In genomic region chr9:82114865-82115264, GRCm38 (mm10) we compare ENCODE assay signal across 13 mouse cellular contexts.
DNase-seq lines count a peak whose midpoint lies in the region; ATAC-seq lines count a peak whose summit lies in the region.
"Had no signal": no experiment of that assay in that cellular context is flagged by ENCODE, and none has a peak within 500 bp of the region (broad histone marks: within the 10 kb centered on the region; RNA-seq: fewer than 3 reads in every experiment).

No protein-coding gene starts in this region.

- intact Hi-C loops in left cerebral cortex, postnatal 14 days (cut with DNase I), result no loop called here

- ATAC-seq in frontal cortex, adult (ENCODE audit: low TSS enrichment), result peak; percentile 82
- ATAC-seq: intestine, embryonic 15.5 days; liver, embryonic 12.5 days had no signal

- no peak for DNase-seq in frontal cortex, postnatal 36 days (ENCODE audit: low spot score in 2 of 2)
- peak; percentile 2 to 6 for DNase-seq in left cerebral cortex, postnatal 14 days (ENCODE audit: low spot score in 2 of 2)
- no peak for DNase-seq in left cerebral cortex, adult 9 months (ENCODE audit: low spot score in 2 of 2)
- DNase-seq in right cerebral cortex, postnatal 14 days, result peak; percentile 3
- no peak for DNase-seq in right cerebral cortex, postnatal 25 days
- peak; percentile 32 for DNase-seq in right cerebral cortex, postnatal 4 days
- DNase-seq in heart, adult 18-20 months, result no peak
- DNase-seq: cerebellum, adult 11 months; gastrocnemius, postnatal 10 days; thymus, postnatal 36 days had no signal

Comparison
In these comparisons a context has a peak if more than half of its experiments do, and no peak if none do; other contexts are left out.
1. DNase-seq: peak in left cerebral cortex, postnatal 14 days (2 of 2), right cerebral cortex, postnatal 14 days (single experiment) and right cerebral cortex, postnatal 4 days (single experiment); none in frontal cortex, postnatal 36 days (0 of 2), left cerebral cortex, adult 9 months (0 of 2), right cerebral cortex, postnatal 25 days (single experiment) and heart, adult 18-20 months (0 of 2).